In the genomic region with DNA sequence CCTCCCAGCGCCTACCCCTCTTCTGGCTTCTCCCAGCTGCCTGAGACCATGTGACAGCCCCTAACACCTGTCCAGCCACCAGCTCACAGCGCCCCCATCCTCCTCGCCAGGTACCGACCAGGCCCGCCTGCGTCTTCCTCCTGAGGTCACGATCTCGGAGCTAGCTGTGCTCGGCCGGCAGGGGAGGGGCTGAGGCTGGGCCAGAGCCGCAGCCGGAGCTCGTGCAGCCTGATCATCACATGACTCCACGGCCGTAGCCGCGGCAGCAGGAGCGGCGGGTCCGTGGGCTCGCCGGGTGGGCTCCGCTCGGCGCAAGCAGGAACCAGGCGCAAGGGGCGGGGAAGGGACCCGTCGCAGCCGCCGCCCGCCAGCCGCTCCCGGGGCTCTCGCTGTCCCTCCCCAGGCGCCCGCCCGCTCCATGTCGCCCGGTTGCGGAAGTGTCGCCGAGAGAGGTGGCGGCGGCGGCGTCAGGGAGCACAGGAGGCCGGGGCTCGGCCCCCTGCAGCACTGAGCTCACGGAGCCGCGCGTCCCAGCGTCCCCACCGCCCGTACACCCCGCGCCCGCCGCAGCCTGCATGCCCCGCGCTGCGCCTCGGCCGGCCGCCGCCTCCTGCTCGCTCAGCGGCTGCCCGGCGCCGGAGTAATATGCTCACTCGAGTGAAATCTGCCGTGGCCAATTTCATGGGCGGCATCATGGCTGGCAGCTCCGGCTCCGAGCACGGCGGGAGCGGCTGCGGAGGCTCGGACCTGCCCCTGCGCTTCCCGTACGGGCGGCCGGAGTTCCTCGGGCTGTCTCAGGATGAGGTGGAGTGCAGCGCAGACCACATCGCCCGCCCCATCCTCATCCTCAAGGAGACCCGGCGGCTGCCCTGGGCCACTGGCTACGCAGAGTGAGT, we compare ENCODE assay signal across 8 mouse cellular contexts. TPM values are rescaled to one million over a fixed set of nuclear protein-coding genes. Genes with fewer than 3 reads are reported as not detected.
DNase-seq lines count a peak whose midpoint lies in the region; ATAC-seq lines count a peak whose summit lies in the region.

A gene (plus strand): TSS at position 222 of the 896 bp plus-strand sequence.

- H3K4me2 ChIP-seq in hindbrain, embryonic 14.5 days (replicated peaks): peak within 1 kb of the TSS; percentile 98

- no peaks in the 10 kb centered on the region for H3K36me3 ChIP-seq in hindbrain, embryonic 14.5 days (replicated peaks; ENCODE audit: control insufficient read depth, insufficient read depth)

- peak; percentile 84 for ATAC-seq in hindbrain, embryonic 14.5 days (ENCODE audit: low FRiP score)

- peak; percentile 58 for DNase-seq in MN1 (ENCODE audit: low spot score)
- peak; percentile 86 for DNase-seq in cerebellum, adult 9-11 months
- DNase-seq in frontal cortex, postnatal 36 days (ENCODE audit: low spot score in 2 of 2): peak; percentile 63 to 67
- DNase-seq in hindbrain, embryonic 14.5 days (ENCODE audit: low spot score): peak; percentile 69
- DNase-seq in left cerebral cortex, adult 11 months (ENCODE audit: low spot score): peak; percentile 49
- DNase-seq in lung, postnatal 25 days (ENCODE audit: low spot score): peak; percentile 85
- DNase-seq in retina, adult 2 months (ENCODE audit: low read depth, low spot score): peak; percentile 57
- DNase-seq in thymus, postnatal 36 days: peak; percentile 93 to 94

- peak within 1 kb of the TSS; percentile 68 for H3K4me3 ChIP-seq in hindbrain, embryonic 14.5 days (replicated peaks; ENCODE audit: low read length)

- under 1% methylated on average over 83 of the region's 94 CpGs for WGBS in hindbrain, embryonic 14.5 days

- H3K9me3 ChIP-seq in hindbrain, embryonic 14.5 days (ENCODE audit: control insufficient read depth, low read length): no peaks in the 10 kb centered on the region

- H3K4me1 ChIP-seq in hindbrain, embryonic 14.5 days (replicated peaks; ENCODE audit: control insufficient read depth, insufficient read depth, low read length): 0 out of 2 replicates have a peak, but pooled peaks cover 9% of the 10 kb centered on the region

- peak within 1 kb of the TSS; percentile 89 for H3K27ac ChIP-seq in hindbrain, embryonic 14.5 days

- no peaks in the 10 kb centered on the region for H3K27me3 ChIP-seq in hindbrain, embryonic 14.5 days (ENCODE audit: control insufficient read depth, insufficient read depth, low read length)

- peak within 1 kb of the TSS; percentile 83 for H3K9ac ChIP-seq in hindbrain, embryonic 14.5 days

RNA-seq across cellular contexts. Expression of the gene that starts here (rescaled TPM):
- 30.4 and 34.3 TPM in 2 replicates for polyA plus RNA-seq in hindbrain, embryonic 14.5 days (2014; fragmentation: Nextera tagmentation; extraction: Ambion mirVana)

Comparison
In these comparisons a context has a peak if more than half of its experiments do, and no peak if none do; other contexts are left out.
1. Peak in every context shown above with its lines: DNase-seq, ATAC-seq, H3K4me3 ChIP-seq and H3K27ac ChIP-seq.